Mouse (Mus musculus) gastrocnemius, postnatal 4 days (tissue): ENCODE data around the gene Medag. TPM values are rescaled to one million over a fixed set of nuclear protein-coding genes. Genes with fewer than 3 reads are reported as not detected.

Experiments
- DNase-seq, 2 experiments: peaks; one replicate each; pipeline ENCODE4 v3.0.0; 2021 to 2022; ENCODE audit warnings: low spot score in 2 of 2, mixed read lengths in 2 of 2
- total RNA-seq, 2 experiments: library from RNA; stranded (reverse); gene quantifications; 2 replicates each; pipeline ENCODE4 v1.2.3; 2021

Gene Medag
- total RNA-seq, 2 experiments from 2014 or later: 32.1 to 36.4 TPM

GRCm38 (mm10) chr5:149381948-149382347 is 29.6 kb upstream of the Medag start:
- peak in 1 of 2 experiments; percentile 41 for DNase-seq

GRCm38 (mm10) chr5:149382601-149383000 is 28.9 kb upstream of the Medag start:
- DNase-seq: no peak

GRCm38 (mm10) chr5:149385228-149385961 is 26.2 kb upstream of the Medag start:
- DNase-seq: no peak

GRCm38 (mm10) chr5:149386294-149386850 is 25.2 kb upstream of the Medag start:
- DNase-seq: no peak

GRCm38 (mm10) chr5:149388947-149389346 is 22.6 kb upstream of the Medag start:
- no peak for DNase-seq

- peak in 1 of 2 experiments; percentile 59 for DNase-seq
Observed at GRCm38 (mm10) chr5:149389548-149390211, 21.9 kb upstream of the Medag start.

GRCm38 (mm10) chr5:149391574-149392375 is 19.8 kb upstream of the Medag start:
- DNase-seq: no peak

GRCm38 (mm10) chr5:149392420-149392988 is 19.0 kb upstream of the Medag start:
- no peak for DNase-seq

GRCm38 (mm10) chr5:149401446-149401975 is 10.0 kb upstream of the Medag start:
- no peak for DNase-seq

- no peak for DNase-seq
Observed at GRCm38 (mm10) chr5:149402029-149402428, 9.5 kb upstream of the Medag start.

- DNase-seq: peak in 1 of 2 experiments; percentile 47
Observed at GRCm38 (mm10) chr5:149403386-149403785, 8.2 kb upstream of the Medag start.

- no peak for DNase-seq
Observed at GRCm38 (mm10) chr5:149404710-149405109, 6.8 kb upstream of the Medag start.

- no peak for DNase-seq
Observed at GRCm38 (mm10) chr5:149406791-149407276, 4.7 kb upstream of the Medag start.

GRCm38 (mm10) chr5:149409502-149409901 is 2.0 kb upstream of the Medag start:
- no peak for DNase-seq

GRCm38 (mm10) chr5:149412194-149412575 is 636 bp downstream of the Medag start:
- no peak for DNase-seq

- no peak for DNase-seq
Observed at GRCm38 (mm10) chr5:149412671-149413070, 1.1 kb downstream of the Medag start.

- DNase-seq: no peak
Observed at GRCm38 (mm10) chr5:149414369-149415167, 3.0 kb downstream of the Medag start.

- DNase-seq: no peak
Observed at GRCm38 (mm10) chr5:149417381-149417780, 5.8 kb downstream of the Medag start.

- DNase-seq: no peak
Observed at GRCm38 (mm10) chr5:149426525-149426924, 15.0 kb downstream of the Medag start.
